Mouse (Mus musculus) cerebellum, adult 9-11 months (tissue): ENCODE results near the gene Lrrc46.

Experiments
- DNase-seq: peaks from one replicate; pipeline ENCODE4 v3.0.0; 2022

Lrrc46 gene

DNA sequence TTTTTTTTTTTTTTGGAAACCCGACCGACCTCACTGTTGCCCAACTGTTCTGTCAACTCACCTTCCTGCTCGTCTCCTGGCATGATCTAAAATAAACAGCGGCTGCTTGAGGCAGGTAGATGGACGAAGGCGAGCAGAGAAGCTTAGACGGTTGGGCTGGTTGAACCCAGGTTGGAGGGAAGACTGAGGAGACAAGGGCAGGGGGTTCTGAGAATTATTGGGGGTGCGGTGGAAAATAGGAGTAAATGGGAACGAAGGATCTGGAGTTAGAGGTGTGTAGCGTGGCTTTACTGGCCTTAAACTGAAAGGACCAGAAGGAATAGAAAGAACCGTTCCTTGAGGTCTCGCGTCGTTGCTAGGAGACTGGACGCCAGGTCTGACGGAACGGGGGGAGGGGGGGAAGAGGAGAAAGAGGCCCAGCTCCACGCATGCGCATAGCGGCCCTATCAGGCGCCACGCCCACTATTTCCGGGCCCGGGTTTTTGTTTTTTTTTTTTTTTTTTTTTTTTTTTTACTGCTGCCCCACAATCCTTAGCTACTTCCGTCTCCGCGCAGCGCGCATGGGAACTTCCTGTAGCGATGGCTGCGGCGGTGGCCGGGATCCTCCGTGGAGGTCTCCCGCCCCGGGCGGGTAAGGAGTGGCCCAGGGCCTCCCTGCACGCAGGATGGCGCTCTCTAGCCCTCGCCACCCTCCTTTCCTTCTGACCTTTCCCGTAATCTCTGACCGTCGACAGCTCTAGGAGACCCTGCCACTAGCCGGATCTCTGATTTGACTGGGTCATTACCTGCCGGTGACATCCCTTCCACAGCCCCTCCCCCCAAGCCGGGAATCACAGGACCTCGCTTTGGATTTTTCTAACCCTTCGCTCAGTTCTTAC lies at the start of gene Lrrc46, which contains the start of gene Mrpl10:
Gene Lrrc46, minus strand, starts transcription at position 386 of the 878 bp plus-strand sequence.
Gene Mrpl10, plus strand, starts transcription at position 539 of the 878 bp plus-strand sequence.
- DNase-seq, result peak; percentile 89

DNA sequence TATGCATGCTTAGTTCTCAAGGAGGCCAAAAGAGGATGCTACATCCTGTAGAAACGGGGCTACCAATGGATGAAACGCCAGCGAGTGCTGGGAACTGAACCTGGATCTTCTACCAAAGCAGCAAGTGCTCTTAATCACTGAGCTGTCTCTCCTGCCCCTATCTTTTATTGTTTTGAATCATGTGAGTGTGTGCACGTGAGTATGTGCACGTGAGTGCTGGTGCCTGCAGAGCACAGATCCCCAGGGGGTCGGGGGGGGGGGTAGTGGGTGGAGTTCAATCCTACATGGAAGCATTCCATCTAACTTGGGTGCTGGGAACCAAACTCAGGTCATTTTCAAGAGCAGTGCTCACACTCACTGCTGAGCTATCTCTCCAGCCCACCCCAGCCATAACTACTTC lies 45.2 kb upstream of the Lrrc46 start:
- DNase-seq, result no peak

DNA sequence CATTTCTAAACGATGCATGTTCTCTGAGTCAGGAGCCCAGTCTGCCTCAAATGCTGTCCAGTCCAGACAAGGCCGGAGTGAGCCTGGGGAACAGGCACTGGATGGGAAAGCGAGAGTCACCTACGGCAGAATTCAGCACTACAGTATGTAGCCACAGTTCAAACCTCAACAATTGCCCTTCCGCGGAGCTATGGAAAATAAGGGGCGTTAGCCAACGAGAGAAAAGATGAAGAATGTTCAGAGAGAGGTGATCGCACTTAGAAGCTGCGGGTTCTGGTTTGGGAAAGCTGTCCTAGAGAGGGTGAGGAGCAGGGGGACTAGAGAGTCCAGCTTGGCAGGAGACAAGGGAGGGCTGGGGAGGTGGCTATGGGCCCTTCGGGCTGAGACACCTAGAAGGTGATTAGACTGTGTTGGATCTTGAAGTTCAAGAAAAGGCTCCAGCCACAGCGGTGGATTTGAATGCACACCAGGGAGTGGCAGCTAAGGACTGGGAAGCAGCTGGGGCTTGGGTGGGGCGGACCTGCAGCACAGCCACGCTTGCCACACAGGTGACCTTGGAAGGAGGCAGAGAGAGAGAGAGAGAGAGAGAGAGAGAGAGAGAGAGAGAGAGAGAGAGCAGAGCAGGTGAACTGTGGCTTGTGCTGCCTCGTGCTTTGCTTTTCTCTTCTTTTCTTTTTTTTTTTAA lies 43.8 kb upstream of the Lrrc46 start:
- no peak for DNase-seq

DNA sequence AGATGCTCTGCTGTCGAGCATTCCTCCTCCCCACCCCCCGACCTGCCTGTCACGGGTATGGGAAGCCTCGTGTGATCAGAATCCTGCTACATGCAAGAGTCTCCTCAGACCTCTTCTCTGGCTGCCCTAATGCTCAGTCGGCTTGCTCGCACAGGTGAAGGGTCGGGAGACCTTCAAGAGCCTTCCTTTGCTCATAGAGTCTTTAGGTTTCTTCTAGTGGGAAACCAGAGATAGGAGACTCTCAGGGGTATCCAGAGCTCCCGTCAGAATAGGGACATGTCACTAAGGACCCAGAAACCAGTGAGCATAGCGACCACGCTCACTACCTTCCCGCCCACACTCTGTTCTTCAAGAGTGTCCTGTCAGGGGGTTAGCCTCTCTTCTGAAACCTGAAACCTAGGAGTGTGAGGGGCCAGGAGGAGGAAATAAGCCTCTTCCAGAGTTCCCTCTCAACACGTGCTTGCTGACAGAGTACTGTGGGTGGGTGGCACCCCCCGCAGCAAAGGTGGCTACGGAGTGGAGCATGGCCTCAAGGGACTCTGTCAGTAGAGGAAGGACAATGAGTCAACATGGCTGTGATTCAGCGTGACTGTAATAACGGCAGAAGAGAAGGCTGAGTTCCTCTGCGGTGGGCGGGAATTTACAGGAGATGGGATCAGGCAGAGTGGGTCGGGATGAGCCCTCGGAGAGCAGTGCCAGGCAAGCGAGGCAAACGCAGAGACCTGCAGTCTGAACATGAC lies 42.4 kb upstream of the Lrrc46 start:
- no peak for DNase-seq

DNA sequence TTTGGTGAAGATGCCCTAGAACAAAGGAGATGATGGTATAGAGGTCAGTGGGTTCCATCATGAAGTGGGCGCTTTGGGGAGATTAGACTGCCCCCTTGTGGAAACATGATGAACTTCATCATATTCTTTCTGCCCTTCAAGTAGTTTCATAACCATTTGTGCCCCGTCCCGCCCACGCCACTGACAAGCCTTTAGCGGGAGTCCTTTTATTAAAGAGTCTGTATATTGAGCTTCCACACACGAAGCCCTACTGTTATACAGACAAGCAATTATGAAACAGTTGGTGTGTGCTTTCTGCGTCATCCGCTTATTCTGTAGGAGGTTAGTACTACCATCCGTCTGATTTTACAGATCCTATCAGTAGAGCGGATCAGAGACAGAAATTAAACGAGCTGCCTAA lies 41.8 kb upstream of the Lrrc46 start:
- DNase-seq, result peak; percentile 55

DNA sequence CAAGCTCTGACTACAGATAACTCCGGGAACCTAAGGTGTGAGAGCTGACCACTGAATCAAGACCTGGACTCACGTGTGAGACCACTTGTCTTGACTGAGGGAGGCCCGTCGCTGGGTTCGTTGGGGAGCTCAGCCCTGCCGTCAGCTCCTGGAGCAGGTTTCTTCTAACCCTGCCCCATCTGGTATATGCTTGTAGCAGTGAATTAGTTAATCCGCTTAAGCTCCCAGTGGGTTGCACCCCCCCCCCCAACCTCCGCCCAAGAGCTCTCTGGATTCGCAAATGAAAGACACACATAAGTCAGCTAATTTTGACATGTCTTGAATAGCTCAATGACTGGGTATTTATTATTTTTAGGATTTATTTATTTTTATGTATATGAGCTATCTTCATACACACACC lies 39.1 kb upstream of the Lrrc46 start:
- DNase-seq, result no peak

DNA sequence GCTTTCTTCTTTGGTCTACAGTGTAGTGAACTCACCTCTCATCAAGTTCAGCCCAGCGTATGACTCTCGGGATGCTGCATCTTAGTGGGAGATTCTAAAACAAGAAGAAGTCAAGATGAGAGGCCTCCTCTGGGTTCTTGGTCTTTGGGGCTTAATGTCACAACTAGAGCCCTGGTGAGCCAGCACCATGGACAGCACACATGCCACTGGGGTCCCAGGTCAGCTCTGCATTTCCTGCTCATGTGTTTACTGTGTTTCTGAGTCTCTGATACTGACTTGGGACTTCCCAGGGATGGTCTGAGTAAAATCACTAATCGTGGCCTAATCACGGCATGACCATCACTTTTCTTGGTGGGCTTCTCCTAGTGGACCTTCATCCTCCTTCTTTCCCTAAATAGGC lies 37.5 kb upstream of the Lrrc46 start:
- no peak for DNase-seq

DNA sequence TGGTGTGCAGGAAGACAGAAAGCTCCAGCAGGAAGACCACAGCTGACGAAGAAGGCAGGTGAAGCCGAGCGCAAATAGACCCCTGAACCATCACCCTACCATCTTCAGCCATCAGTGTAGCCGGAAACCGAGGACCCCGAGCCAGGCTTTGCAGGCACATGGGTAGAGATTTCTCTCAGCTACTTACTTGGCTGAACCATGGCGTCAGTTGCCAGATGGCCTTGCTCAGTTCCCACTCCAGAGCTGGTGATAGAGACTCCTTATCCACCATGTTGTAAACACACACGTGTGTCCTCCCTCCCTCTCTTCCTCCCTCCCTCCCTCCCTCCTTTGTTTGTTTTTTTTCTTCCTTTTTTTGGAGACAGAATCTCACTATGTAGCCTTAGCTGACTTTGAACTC lies 33.0 kb upstream of the Lrrc46 start:
- DNase-seq, result no peak

DNA sequence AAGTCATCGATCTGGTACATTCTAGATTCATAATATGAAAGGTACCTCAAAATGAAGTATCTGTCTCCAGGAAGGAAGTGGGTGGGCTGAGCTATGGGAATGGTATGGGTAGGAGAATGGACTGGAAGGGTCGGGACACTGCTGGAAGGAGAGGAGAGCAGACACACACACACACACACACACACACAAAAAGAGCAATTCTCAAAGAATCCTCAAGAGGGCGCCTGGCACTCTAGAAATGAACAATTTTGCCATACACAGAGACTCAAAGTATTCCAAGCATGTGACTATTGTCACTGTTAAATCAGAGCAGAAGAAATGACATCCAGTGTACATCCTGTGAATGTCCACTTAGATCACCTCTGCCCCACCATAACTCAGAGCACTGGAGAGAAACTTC lies 31.3 kb upstream of the Lrrc46 start:
- DNase-seq, result peak; percentile 27

DNA sequence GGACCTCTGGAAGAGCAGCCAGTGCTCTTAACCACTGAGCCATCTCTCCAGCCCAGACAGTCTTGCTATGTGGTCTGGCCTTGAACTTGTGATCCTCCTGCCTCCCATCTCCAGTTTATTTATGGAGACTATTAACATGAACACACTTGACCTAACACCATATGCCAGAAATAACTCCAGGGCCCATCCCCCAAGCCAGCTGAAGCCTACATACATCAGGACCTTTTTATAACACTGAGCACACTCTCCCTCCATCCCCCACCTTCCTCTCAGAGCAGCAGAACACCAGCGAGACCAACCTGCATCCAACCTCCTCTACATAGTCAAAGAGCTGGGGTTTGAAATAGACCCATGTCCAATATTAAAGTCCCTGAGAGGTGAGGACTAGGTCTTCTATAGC lies 29.9 kb upstream of the Lrrc46 start:
- DNase-seq, result no peak

DNA sequence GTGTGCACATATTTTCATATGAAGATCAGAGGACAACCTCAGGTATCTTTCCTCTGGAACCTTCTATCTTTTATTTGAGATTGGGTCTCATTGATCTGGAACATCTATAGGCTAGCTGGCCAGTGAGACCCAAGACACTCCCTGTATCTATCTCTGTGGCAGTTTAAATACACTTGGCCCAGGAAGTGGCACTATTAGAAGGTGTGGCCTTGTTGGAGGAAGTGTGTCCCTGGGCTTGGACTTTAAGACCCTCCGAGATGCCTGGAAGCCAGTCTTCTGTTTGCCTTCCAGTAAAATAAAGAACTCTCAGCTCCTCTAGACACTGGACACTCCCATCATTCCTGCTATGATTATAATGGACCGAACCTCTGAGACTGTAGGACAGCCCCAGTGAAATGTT lies 28.6 kb upstream of the Lrrc46 start:
- DNase-seq, result no peak

DNA sequence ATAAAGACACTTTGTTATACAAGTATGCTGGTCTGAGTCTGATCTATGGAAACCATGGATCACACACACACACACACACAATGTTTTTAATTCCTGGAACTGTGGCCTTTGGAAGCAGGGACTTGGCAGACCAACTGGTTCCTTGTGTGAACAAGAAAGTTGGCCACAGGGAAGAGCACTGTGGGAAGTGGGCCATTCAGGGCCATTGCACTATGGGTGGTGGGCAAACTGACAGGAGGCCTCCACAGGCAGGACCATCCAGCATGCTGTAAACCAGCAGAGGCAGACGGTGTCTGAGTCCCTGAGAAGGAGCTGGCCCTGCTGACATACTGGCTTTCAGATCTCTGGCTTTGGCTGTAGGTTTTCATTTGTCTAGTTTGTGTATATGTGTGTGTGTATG lies 28.1 kb upstream of the Lrrc46 start:
- DNase-seq, result peak; percentile 19

DNA sequence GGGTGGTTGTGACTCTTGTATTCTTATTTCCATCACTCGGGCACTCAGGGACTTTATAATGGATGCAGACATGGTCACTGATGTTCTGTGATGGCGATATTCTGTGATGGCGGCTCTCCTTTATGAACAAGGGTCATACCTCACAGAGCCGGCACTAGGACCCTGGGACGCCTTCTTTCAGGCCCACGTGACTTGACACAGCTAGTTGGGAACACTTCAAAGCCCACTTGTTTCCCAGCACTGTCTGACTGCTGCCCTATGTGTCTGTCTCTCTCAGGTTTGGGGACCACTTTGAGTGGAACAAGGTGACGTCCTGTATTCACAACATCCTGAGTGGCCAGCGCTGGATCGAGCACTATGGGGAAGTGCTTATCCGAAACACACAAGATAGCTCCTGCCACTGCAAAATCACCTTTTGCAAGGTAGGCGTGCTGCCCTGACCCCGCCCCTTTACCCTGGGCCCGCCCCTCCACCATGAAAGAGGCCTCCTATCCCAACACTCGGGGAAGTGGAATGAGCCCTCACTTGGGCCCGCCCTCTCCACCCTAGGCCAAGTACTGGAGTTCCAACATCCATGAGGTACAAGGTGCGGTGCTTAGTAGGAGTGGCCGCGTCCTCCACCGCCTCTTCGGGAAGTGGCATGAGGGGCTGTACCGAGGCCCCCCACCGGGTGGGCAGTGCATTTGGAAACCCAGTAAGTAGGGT lies 25.6 kb upstream of the Lrrc46 start:
- DNase-seq, result no peak

DNA sequence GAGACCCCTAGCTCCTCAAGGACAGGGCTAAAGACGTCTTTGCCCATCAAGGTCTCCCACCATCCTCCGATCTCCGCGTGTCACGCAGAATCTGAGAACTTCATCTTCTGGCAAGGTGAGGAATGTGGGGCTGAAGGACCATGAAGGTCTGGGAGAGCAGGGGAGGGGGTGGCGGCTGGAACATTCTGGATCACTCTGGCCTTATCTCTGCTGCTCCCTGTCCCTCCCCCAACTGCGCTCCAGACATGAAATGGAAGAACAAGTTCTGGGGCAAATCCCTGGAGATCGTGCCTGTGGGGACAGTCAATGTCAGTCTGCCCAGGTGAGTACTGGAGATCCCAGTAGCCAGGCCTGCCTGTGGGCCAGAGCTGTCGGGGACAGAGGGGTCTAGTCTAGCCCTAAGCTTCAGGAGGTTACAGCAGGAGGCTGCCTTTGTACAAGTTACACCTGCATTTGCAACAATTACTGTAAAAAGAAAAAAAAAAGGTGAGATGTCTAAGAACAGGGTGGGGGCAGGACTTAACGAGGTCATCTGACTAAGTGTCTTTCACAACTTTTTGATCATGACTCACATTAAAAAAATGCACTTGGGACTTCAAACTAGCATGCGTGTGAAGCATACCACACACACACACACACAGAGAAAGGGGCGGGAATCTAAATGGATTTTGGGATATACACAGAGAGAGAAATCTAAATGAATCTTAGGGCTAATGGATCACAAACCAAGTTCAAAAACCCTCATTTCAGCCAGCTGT lies 24.5 kb upstream of the Lrrc46 start:
- DNase-seq, result no peak

DNA sequence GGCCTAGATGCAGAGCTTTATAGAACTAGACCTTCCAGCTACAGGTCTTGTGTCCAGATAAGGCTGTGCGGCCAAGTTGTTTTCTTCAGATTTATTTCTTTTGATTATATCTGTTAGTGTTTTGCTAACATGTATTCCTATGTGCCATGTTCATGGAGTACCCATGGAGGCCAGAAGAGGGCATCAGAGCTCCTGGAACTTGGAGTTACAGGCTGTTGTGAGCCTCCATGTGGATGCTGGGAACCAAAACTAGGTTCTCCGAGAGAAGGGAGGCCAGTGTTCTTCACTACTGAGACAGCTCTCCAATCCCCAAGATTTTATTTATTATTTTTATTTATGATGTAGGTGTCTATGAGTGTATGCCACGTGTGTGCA lies 22.7 kb upstream of the Lrrc46 start:
- DNase-seq, result no peak

DNA sequence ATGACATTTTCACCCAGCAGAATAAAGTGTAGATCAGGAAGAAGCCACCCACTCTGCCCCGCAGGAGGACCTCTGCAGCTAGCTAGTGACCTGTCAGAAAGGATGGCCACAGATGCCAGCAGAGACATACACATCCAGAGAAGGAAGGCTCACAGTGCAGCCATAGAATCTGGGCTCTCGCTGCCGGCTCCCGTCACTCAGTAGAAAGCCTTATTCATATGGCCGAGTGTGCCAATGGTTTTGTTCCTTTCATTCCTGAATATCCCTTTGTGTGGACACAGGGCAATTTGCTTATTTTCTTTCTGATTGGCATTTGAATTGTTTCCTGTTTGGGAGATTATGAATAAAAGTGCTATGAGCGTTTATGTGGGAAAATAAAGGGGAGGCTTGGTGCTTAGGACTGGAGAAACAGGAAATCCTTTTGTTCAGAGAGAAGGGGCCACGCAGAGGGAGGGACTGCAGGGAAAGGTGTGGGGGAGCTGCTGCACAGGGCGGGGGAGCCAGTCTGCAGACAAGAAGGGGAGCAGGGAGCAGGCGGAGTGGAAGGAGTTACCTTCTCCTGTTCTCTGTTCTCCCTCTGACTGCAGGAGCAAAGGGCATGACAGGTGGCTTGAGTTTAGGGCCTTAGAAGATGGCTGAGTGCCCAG lies 22.2 kb upstream of the Lrrc46 start:
- DNase-seq, result peak; percentile 12

DNA sequence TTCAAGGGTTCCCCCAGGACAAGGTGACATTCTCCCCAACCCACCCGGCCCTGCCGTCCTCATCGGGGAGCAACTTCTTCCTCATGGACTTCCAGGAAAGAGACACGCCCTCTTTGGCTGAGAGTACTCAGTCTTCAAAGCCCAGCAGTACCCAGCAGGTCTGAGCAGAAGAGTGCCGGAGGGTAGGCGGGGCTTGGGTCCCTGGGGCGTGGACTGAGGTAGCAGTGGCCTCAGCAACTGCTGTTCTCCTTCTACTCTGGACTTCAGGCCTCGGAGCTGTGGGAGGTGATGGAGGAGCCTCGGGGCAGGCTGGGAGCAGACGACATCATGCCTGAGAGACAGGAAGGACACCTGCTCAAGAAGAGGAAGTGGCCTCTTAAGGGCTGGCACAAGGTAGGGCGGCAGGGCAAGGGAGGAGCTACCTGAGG lies 11.0 kb upstream of the Lrrc46 start:
- peak; percentile 50 for DNase-seq

DNA sequence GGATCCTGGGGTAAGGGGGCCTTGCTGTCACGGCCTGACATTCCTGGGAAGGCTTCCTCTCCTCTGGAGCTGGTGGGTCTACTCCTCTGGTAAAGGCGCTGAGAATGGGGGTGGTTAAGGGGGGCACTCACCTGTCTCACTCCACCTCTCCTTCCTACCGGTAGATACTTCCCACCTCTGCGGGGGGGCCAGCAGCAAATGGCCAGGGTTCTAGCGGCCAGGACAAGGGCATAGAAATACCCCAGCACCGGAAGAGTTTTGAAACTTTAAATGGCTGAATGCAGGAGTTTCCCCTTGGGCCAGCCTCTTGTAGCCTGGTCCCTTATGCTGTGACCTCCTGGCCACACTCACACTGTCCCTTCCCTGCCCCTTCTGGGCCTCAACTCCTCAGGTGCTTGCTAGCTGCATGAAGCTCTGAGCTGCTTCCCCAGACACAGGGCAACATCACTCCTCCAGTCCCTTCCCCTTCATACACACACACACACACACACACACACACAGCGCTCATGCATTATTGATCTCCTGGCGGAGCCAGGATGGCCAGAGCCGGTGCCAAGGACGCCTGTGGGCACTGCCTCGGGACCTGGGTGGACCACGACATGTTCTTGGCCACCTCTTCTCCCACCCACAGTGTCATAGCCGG lies 9.9 kb upstream of the Lrrc46 start:
- peak; percentile 41 for DNase-seq

DNA sequence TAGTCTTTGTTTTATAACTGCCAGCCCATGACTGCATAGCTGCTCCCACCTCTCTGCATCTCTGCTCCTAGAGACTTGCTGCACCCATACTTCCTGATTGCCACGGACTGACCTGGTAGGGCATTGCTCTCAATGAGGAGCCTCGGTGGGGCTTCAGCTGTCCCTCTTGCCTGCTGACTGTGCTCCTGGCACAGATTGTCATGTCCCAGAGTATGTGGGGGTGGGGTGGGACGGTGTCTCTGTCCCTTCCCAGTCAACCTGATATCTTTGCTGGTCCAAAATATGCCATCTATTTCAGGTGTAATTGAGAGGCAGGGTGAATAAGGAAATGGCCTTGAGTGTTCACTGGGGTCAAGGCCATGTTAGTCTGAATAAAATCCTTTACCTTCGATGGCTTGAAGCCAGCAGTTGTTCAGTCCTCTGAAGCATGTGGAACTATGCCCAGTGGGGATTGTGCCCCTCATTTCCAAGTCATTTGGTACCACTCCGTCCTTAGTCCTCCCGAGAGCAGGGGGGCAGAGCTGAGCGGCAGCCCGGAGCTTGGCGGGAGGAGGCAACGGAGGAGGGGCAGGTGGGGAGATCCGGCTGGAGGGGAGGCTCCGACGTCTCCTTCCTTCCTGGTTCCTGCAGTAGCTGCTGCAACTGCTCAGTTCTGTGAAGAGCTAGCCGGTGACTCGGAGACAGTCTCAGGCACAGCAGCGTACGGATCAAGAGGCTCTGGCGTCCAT lies 9.2 kb upstream of the Lrrc46 start, which contains the start of gene Osbpl7:
Gene Osbpl7, plus strand, starts transcription at position 413 of the 728 bp plus-strand sequence.
- peak; percentile 83 for DNase-seq

DNA sequence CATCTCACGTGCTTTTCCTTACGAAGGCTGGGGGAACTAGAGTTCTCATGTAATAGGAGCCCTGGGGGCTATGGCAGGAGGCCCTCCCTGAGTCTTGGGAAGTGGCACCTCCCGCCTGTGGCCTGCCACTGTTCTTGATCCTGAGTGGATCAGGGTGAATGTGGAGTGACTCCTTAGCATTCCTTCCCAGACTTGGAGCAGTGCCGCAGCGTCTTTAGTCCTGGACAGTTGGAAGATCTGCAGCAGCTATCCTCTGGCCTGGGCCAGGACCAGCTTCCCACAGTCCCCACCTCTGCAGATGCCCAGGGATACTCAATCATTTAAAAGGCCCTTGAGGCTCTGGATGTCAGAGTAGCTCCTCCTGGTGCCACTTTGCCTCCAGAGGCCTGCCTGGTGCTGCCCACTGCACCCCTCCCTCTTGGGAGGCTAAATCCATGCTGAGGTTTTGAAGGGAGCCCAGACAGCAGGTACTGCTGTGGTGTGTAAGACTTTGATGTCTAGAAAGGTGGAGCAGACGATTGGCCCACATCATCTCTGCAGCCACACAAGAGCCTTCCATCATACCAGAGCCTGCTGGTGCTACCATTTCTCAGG lies 8.4 kb upstream of the Lrrc46 start:
- peak; percentile 16 for DNase-seq
